Mouse (Mus musculus) brain, embryonic 14.5 days (tissue): ENCODE results near the gene Parva. TPM values are rescaled to one million over a fixed set of nuclear protein-coding genes. Genes with fewer than 3 reads are reported as not detected.

Experiments used
- DNase-seq: peaks from one replicate; pipeline ENCODE4 v3.0.0-alpha.2; 2011; ENCODE audit warnings: low read depth
- CTCF ChIP-seq: fragments of 200-500 bp; IDR thresholded peaks from 2 replicates; pipeline ENCODE4 v1.5.1; 2012; ENCODE audit warnings: inconsistent platforms, mild to moderate bottlenecking, moderate library complexity, borderline replicate concordance; ENCODE audit not compliant: insufficient read depth, insufficient read length; ENCODE audit errors: extremely low read depth
- POLR2A ChIP-seq: fragments of 200-500 bp; IDR thresholded peaks from 2 replicates; pipeline ENCODE4 v1.6.1; 2012; ENCODE audit warnings: mild to moderate bottlenecking, inconsistent platforms, borderline replicate concordance; ENCODE audit not compliant: poor library complexity, insufficient read depth, insufficient read length, severe bottlenecking; ENCODE audit errors: extremely low read depth
- polyA plus RNA-seq: library from polyadenylated mRNA; depleted of rRNA; stranded (reverse); fragments of >200 nt; gene quantifications from 2 replicates; pipeline ENCODE4 v1.2.3, GENCODE M21; 2012

Gene Parva
- polyA plus RNA-seq, 1 experiment, result 33.6 TPM

DNA sequence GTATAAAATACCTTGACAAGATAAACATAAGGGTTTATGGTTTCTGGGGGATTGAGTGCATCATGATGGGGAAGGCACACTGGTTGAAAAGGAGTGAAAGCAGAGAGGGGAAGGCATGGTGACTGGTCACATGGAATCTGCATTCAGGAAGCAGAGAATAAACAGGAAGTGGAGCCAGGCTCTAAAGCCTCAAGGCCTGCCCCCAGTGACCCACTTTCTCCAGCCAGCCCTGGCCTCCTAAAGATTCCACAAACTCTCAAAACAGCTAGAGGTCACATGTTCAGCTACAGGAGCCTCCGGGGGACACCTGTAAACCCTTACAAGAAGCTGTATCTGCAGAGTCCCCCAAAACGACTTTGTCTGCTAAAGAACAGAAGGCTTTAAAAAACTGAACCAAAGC lies 22.2 kb upstream of the Parva start:
- TF ChIP-seq CTCF (no peak), POLR2A (no peak)
- no peak for DNase-seq

DNA sequence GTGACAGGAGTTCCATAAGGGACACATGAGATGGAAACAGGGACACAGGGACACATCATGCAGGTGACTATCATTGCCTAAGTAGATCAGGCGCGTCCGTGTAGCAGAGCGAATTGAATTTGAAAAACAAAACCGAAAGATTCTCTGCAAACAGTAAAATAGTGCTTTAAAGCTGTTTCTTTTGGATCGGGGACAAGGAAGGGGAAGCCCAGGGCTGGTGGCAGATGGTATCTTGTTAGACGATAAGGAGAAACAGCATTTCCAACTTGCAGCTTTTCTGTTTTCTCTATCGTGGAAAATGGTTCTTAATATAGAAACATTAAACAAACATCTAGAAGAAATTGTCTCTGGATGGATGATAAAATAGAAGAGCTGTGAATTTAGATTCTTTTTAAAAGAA lies 21.7 kb upstream of the Parva start:
- peak; percentile 75 for DNase-seq
- TF ChIP-seq CTCF, result no peak

DNA sequence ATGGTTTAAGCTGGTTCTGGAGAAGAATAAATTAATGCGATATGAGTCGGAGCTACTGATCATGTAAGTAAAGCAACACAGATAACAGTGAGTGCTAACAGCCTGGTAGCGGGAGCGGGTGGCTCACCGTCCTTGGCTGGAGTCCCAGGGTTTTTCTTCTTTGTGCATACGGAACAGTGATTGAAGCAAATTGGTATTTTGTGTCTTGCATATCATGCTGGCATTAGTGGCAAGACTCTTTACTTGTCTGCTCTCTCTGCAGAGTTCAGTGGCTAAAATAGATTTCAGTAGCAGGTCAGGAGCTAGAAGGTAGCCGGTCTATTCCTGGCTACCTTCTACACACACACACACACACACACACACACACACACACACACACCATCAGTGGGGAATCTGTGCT lies 19.7 kb upstream of the Parva start:
- DNase-seq, result peak; percentile 89
- TF ChIP-seq CTCF (no peak), POLR2A (no peak)

DNA sequence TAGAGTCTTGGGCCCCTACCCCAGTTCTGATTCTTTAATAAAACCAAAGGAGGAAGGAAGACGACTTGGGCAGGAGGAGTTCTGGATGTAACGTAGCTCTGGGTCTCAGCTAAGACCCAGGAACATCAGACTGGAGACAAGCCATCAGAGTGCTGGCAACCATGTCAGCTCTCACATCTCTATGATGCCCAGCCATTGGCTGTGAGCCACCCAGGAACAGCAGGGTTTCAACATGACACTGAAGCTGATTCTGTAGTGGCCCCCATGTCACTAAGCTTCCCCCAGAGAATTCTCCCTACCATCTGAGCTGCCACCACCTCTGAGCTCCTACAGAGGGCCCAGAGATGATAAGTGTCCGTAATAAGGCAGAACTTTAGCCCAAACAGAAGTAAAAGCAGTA lies 17.3 kb upstream of the Parva start:
- TF ChIP-seq CTCF (no peak), POLR2A (no peak)
- DNase-seq, result no peak

DNA sequence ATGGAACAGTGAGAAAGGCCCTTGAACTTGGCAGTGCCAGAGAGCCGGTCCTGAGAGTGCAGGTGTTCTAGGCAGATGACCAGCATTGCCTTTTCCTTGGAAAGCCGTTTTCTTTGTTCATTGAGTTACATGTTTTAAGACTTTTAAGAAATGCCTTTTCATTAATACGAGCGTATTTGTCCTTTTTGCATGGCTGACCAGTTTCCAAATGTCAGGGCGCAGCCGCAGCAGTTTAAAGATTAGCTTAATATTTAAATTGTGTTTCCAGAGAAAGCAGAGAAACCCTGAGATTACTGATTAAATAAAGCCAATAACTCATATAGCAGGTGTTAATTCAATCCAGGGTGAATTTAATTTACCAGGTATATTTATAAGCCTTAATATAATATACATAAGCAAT lies 14.0 kb upstream of the Parva start:
- no peak for TF ChIP-seq CTCF
- TF ChIP-seq POLR2A, result no peak
- no peak for DNase-seq

DNA sequence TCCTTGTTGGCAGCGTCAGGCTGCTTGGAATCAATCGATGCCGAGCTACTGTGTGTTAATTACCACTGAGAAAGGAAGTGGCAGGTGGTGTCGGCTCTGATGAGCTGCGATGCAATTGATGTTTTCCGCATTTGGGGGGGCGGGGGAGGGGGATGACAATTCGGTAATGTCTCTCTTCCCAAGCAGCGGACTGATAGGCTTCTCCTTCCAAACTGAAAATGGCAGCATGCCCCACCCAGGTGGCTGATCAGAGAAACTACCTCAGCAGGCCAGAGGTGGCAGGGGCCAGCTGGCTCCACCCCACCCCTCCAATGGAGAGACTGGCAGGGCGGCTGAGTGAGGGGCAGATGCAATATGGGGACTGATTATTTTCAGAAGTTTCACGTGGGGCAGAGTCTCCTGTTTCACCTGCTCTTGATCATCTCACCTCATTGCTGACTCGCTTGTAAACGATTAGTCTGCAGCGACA lies 11.2 kb upstream of the Parva start:
- TF ChIP-seq CTCF, result no peak
- TF ChIP-seq POLR2A, result no peak
- DNase-seq, result peak; percentile 87

DNA sequence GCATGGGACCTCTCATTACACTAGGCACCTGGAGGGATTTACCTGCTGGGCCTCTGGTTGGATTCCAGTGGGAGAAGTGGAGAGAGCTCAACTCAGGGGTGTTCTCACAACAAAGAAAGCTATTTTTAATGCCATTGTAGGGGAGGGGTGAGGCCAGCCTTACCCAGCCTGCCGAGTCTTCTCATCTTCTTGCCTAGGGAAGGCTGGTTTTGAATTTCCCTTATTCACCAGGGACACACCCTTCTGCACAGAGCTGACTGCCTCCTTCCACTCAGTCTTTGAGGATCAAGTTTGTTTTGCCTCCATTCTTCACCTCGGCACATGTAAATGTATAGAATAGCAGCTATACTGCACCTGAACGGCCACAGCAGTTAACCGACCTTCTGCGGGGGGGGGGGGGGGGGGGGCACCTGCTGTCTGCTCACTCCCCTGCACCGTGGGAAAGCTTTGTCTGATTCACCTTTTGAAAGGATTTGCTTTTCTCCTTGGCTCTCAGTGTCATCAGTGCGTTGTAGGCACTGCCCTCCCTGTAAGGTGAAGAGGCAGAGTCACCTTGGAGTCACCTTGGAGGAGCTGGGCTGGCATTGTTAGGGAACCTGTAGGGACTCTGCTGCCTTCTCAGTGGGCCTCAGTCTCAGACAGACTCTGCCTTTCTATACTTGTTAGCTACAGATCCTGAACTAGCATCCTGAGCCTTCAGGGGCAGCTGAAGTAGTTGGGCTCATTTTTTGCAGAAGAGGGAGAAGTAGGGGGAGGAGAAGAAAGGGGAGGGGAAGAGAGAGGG lies 10.4 kb upstream of the Parva start:
- peak; percentile 47 for DNase-seq
- no peak for TF ChIP-seq POLR2A
- TF ChIP-seq CTCF, result no peak

DNA sequence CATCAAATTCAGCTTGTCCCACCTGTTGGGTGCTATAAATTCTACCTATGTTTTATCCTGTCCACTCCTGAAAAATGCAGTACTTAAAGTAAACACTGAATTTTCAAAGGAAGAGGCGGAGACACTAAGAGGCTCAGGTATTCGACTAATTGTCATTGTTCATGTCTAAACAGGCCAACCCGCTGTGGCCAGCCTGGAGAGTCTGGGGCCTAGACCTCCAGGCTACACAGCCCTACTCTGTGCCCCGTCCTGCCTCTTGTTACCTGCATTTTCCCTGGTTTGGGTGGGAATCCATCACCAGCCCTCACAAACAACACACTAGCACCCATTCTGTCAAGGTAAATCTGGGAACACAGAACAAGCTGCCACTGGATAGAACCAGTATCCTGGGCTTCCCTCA lies 9.7 kb upstream of the Parva start:
- no peak for DNase-seq
- TF ChIP-seq CTCF (no peak), POLR2A (no peak)

DNA sequence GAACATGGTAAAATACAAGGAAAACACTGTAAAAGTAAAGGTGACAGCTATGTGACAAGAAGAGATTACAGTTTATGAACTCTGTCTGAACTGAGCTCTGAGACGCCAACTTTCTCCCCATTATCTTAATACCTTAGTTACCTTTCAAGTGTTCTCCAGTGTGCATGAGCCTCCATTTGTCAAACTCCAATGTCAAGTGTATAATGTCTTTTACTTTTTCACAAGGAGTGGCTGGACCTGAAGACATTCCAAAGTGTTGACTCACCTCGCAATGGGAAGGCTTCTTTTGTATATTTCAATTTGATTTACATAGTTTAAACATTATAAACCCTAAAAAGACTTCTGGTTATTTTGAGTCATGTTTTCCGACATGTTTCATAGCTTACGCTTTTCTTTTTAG lies 3.9 kb upstream of the Parva start:
- TF ChIP-seq CTCF (no peak), POLR2A (no peak)
- DNase-seq, result no peak

DNA sequence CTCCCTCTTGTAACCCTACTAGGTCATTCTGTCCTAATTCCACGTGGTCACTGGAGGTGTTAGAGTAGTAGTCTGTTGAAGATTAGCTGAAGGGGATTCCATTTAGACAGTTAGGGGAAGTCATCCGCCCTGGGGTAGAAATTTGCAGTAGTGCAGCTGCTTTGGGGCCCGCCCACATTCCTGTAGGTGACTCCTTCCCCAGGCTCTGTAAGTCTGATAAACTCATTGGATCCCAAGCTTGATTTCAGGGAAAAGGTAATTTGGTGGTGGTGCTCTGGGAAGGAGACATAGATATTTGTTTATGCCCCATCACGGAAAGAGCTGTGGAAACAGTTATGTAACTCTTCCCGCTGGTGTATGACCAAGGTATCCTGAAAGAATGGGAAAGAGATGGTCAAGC lies 494 bp upstream of the Parva start:
- TF ChIP-seq CTCF (no peak), POLR2A (no peak)
- DNase-seq, result no peak

DNA sequence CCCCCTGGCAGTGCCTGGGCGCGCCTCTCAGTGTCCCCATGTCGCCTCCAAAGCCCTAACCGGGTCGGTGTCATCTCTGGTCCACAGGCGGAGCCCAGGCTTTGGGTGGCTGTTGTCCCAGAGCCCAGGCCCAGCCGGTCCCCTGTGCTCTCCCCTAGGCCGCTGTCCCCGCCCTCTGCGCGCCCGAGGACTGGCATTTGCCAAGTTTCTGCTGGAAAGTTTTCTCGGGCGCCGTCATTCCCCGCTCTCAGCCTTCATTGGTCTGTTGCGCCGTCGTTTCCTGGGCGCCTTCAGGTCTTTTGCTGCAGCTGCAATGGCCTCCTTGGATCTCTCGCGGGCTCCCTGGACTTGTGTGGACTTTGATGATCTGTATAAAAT lies 842 bp downstream of the Parva start:
- no peak for TF ChIP-seq CTCF
- TF ChIP-seq POLR2A, result peak; percentile 33; the same call in 1 of the 2 replicates

DNA sequence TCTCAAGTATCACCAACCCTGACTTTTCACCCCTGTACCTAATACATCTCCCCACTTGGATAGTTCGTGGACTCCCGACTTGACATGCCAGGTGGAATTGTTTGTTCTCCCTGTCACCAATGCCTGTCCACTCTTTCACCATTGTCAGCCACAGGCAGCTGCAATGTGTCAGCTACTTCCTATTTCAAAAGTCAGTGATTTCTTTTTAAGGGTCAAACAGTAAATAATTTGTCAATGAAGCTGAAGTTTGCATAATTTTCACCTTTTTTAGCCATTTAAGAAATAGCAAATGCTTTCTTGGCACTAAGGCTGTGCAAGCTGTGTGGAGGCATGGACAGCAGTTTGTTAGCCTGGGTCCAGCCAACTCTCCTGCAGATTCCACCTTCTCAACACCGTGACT lies 12.5 kb downstream of the Parva start:
- no peak for TF ChIP-seq POLR2A
- no peak for DNase-seq

More for the DNA sequence above, 842 bp downstream of the Parva start:
- peak; percentile 90 for DNase-seq

DNA sequence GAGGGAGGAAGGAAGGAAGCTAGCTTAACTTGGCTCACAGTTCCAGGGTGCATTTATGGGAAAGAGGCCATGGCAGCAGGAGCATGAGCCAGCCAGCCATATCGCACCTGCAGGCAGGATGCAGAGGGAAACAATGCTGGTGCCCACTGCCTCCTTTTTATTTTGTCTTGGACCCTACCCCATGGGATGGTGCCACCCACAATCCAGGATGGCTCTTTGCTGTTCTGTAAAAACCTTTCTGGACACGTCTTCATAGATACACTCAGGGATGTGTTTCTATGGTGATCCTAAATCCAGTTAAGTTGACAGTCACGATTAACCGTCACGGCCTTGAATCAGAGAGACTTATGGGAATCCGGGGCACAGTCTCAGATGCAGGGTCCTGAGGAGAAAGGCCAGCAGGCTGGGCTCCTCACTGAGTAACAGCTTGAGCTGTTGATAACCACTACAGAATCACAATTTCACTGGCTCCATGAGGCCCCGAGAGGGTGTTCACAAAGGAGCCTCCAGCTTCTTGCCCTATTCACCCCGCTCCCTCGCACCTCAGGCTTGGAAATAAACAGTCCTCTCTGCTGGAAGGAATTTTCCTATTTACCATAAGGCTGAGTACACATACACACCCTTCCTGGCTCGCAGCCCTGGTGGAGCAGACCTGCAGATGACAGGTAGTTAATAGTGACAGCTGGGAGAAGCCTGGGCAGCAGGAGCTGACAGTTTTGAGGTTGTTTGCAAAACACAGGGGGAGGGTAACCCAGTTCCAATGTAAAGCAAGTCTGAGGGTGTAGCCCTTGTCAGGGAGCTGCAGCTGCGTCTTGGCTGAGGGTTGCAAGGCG lies 17.1 kb downstream of the Parva start:
- TF ChIP-seq CTCF (no peak), POLR2A (no peak)
- DNase-seq, result peak; percentile 93
